Mouse (Mus musculus): ENCODE measurements at regions not wholly inside any gene's neighbourhood (a gene's known extent, or its start where the extent isn't known, plus 50 kb on each side); places are given as distances from the start of the nearest gene placed in this dataset.

- TF ChIP-seq CTCF (IDR thresholded peaks at IDR 0.05; ENCODE audit: borderline replicate concordance, insufficient read depth, low read depth, low read length) (no peak), POLR2A (IDR thresholded peaks at IDR 0.05; ENCODE audit: borderline replicate concordance, insufficient read depth, low read length) (no peak)
Observed at GRCm38 (mm10) chr8:103370394-103370793, 585.0 kb upstream of the Cdh11 start.
